Mouse (Mus musculus) C2C12 (cell line): ENCODE results near the gene Dmgdh.

Source experiments
- CEBPB ChIP-seq: IDR thresholded peaks from one replicate; pipeline ENCODE4 v1.6.1; 2011; ENCODE audit warnings: low read depth, mild to moderate bottlenecking, control low read depth, moderate library complexity
- CTCF ChIP-seq: IDR thresholded peaks from one replicate; pipeline ENCODE4 v1.5.1; 2011; ENCODE audit not compliant: control insufficient read depth, insufficient read depth, insufficient read length
- FOSL1 ChIP-seq: IDR thresholded peaks from one replicate; pipeline ENCODE4 v1.8.0; 2011; ENCODE audit warnings: mild to moderate bottlenecking, low read length; ENCODE audit not compliant: poor library complexity, insufficient read depth, severe bottlenecking
- MAX ChIP-seq: IDR thresholded peaks from one replicate; pipeline ENCODE4 v1.6.1; 2011; ENCODE audit warnings: mild to moderate bottlenecking, control low read depth
- MYOD1 ChIP-seq: IDR thresholded peaks from one replicate; pipeline ENCODE4 v1.6.1; 2011; ENCODE audit warnings: low read depth; ENCODE audit not compliant: control insufficient read depth, insufficient read length
- MYOG ChIP-seq: IDR thresholded peaks from one replicate; pipeline ENCODE4 v1.6.1; 2011; ENCODE audit not compliant: control insufficient read depth, insufficient read length; ENCODE audit errors: extremely low read depth
- USF1 ChIP-seq: IDR thresholded peaks from one replicate; pipeline ENCODE4 v1.6.1; 2011; ENCODE audit warnings: low read depth, mild to moderate bottlenecking, control low read depth, moderate library complexity

DNA sequence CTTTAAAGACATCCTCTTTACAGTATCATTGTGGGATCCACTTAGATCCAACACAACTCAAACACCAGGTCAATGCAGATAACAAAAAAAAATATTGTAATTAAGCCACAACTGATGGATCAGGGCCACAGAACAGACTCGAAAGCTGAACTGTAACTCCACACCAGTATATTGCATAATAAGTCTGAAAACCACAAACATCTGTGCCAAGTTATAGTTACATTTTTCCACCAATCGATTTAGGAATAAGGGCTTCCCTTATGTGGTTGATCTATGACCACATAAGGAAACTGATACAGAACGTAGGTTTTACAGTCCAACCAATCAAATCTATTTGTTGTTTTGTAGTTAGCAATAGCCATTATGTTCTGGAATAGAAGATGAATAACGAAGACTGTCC lies 80.9 kb downstream of the Dmgdh start:
- TF ChIP-seq CEBPB (peak; percentile 28), CTCF (no peak), MAX (no peak), USF1 (no peak), MYOG (no peak), FOSL1 (no peak), MYOD1 (no peak)
